Mouse (Mus musculus) lung, embryonic 15.5 days (tissue): ENCODE data around the gene 1700066M21Rik. TPM values are rescaled to one million over a fixed set of nuclear protein-coding genes. Genes with fewer than 3 reads are reported as not detected.

ENCODE experiments used
- ATAC-seq: fragments of 200-750 bp; cut with Nextera tagmentation; 2 replicates; pipeline ENCODE4 v1.8.0; 2017; ENCODE audit warnings: moderate number of reproducible peaks, borderline replicate concordance; ENCODE audit not compliant: low FRiP score, low TSS enrichment; ENCODE audit errors: extremely low read depth
- H3K27ac ChIP-seq: fragments of 300-500 bp; sonication (generic); 2 replicates; pipeline ENCODE4 v1.5.1; 2015; ENCODE audit warnings: moderate library complexity, mild to moderate bottlenecking, inconsistent platforms
- H3K27me3 ChIP-seq: fragments of 300-500 bp; sonication (generic); 2 replicates; pipeline ENCODE4 v1.6.1; 2015; ENCODE audit warnings: inconsistent platforms
- H3K36me3 ChIP-seq: fragments of 300-500 bp; sonication (generic); 2 replicates; pipeline ENCODE4 v1.6.1; 2015; ENCODE audit warnings: inconsistent platforms
- H3K4me1 ChIP-seq: fragments of 300-500 bp; sonication (generic); 2 replicates; pipeline ENCODE4 v1.6.1; 2015; ENCODE audit warnings: inconsistent platforms
- H3K4me2 ChIP-seq: fragments of 300-500 bp; sonication (generic); 2 replicates; pipeline ENCODE4 v1.6.1; 2015; ENCODE audit warnings: inconsistent platforms, mild to moderate bottlenecking, moderate library complexity
- H3K4me3 ChIP-seq: fragments of 300-500 bp; sonication (generic); 2 replicates; pipeline ENCODE4 v1.5.1; 2015; ENCODE audit warnings: mild to moderate bottlenecking, inconsistent platforms
- H3K9ac ChIP-seq: fragments of 300-500 bp; sonication (generic); 2 replicates; pipeline ENCODE4 v1.6.1; 2015; ENCODE audit warnings: inconsistent platforms
- H3K9me3 ChIP-seq: fragments of 300-500 bp; sonication (generic); 2 replicates; pipeline ENCODE4 v1.6.1; 2016; ENCODE audit warnings: inconsistent platforms
- WGBS: fragments of 180-500 bp; shearing (Covaris S2); methylation state at CpG from one replicate; pipeline ENCODE4 v1.1.7; 2015; 5-methylcytosine and 5-hydroxymethylcytosine counted together
- polyA plus RNA-seq: library from polyadenylated mRNA; unstranded; fragments of >200 nt; fragmentation: Nextera tagmentation; extraction: Ambion mirVana; gene quantifications from 2 replicates; pipeline ENCODE4 v1.2.1, GENCODE M21; 2015

1700066M21Rik gene
- 13.4 and 14.9 TPM in 2 replicates for polyA plus RNA-seq

DNA sequence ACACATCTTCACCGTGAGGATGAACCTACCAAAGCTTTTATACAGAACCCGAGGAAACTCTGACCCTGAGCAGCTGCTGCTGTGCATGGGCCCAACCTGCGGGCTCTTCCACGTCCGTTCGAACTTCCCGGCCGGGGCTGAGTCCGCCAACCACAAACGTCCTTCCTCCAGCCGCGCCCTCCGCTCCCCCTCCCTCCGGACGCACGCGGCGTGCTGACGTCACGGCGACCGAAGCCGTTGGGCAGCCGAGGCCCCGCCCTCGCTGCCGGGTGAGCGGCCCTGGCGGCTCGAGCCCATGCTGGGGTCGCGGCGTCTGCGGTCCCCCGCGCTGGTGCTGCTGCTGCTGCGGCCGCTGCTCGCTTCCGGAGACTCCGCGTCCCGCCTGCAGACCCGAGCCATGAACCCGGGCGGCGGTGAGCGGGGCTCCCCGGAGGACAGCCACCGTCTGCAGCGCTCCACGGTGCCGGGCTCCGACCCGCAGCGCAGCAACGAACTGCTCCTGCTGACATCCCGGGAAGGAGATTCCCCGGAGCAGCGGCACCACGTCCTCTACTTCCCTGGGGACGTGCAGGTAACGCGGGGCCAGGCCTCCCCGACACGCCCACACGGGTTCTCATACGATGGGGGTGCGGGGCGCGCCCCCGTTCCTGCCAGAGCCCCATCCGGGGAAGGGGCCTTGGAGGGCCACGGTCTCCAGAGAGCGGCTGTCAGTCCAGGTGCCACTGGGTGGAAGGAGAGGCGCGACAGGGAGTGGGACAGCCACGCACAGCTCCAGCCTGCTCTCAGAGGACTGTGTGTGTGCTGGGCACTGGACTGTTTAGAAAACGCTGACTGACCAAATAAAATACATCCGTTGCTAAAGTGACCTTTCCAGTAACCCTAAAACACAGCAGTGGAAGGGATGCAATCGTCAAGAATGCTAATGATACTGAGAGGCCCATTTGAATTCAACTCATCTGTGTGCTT is at the start of gene 1700066M21Rik:
TSS of gene 1700066M21Rik (plus strand) at position 245 of the 966 bp plus-strand sequence.
- H3K4me1 ChIP-seq = peaks cover 8% of the 10 kb centered on the region
- H3K27me3 ChIP-seq = no peaks in the 10 kb centered on the region
- no peaks in the 10 kb centered on the region for H3K36me3 ChIP-seq
- peak within 1 kb of the TSS; percentile 89 for H3K4me2 ChIP-seq
- peak; percentile 97 for ATAC-seq
- peak within 1 kb of the TSS; percentile 84 for H3K27ac ChIP-seq
- peak within 1 kb of the TSS; percentile 99 for H3K4me3 ChIP-seq
- no peaks in the 10 kb centered on the region for H3K9me3 ChIP-seq
- under 1% methylated on average over 70 of the region's 81 CpGs for WGBS
- H3K9ac ChIP-seq = peak within 1 kb of the TSS; percentile 90

DNA sequence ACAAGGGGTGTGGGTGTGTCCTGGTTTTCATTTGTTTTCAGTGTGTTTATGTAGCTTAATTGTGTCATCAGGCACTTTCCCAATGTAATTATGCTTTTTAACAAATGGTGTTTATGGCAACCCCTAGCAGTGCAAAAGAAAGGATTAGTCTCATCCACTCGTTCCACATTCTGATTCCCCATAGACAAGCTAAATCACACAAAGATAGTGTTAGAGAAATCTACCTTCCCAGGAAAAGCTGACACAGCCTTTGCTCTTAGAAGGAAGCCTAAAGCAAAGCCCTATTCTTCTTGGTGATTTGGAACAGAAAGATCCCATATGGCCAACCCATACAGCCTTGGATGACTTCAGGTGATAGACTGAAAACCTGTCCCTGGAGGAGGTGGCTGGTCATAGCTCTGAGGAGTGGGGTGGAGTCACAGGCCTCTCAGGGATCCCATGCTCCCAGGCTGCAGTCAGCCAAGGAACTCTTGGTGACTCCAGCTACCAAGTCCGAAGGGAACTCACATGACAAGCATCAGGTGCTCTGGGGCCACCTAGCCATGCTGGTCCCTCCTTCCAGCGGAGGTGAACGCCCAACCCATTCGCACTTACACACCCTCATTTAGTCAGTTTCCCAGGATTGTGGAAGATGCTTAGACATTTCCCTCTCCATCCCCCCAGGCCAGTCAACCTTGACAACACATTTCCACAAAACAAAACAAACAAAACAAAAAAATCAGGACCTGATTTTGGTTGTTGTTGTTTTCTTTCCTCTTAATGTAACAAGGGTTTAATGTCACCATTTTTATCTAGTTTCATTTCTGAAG is 47.9 kb upstream of the 1700066M21Rik start:
- H3K36me3 ChIP-seq = no peaks in the 10 kb centered on the region

DNA sequence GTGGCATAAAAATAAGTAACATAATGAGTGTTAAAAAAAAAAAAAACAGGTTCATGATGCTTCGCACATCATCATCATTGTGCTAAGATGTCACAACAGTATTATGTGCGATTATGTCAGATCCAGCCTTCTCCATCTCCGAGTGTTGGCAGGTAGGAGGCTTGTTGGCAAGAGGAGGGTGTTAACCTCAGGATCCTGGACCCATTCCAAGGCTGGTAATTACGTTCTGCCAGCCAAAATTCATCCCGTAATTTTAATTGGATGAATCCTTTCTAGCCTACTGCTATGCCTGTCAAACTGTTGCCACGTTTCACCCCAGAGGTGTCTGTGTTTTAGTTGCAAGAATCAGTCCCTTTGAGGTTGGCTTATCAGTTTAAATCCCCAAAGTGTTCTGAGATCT is 47.2 kb upstream of the 1700066M21Rik start:
- Histone ChIP-seq H3K27ac (no peak overlapping the region), H3K9me3 (no peaks in the 10 kb centered on the region), H3K9ac (no peak overlapping the region), H3K4me3 (no peak overlapping the region), H3K36me3 (no peaks in the 10 kb centered on the region), H3K4me1 (peaks cover 10% of the 10 kb centered on the region), H3K4me2 (no peak overlapping the region), H3K27me3 (no peaks in the 10 kb centered on the region)
- ATAC-seq = no peak
- WGBS = 69% methylated on average over 6 of the region's 6 CpGs

More for the DNA sequence above, 47.9 kb upstream of the 1700066M21Rik start:
- H3K4me2 ChIP-seq = no peak overlapping the region
- no peaks in the 10 kb centered on the region for H3K27me3 ChIP-seq
- WGBS = 77% methylated on average over 5 of the region's 5 CpGs
- no peak for ATAC-seq
- H3K9me3 ChIP-seq = no peaks in the 10 kb centered on the region
- H3K4me1 ChIP-seq = peaks cover 10% of the 10 kb centered on the region
- no peak overlapping the region for H3K4me3 ChIP-seq
- no peak overlapping the region for H3K27ac ChIP-seq
- no peak overlapping the region for H3K9ac ChIP-seq

DNA sequence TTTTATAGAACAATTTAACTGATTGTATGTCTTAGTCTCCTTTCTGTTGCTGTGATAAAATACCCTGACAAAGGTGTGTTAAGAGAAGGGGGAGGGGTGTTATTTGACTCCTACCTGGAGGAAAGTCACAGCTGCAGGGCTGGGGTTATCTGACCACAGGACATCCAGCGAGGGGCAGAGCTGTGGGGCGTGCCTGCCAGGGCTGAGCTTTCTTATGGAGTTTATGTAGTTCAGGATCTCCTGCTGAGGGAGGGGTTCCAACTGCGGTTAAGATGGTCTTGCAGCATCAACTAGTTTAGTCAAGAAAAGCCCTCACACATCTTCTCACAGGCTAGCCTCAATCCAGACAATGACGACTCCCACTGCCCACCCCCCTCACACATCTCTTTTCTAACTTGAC is 45.4 kb upstream of the 1700066M21Rik start:
- Histone ChIP-seq H3K27ac (no peak overlapping the region), H3K9ac (no peak overlapping the region), H3K27me3 (no peaks in the 10 kb centered on the region), H3K36me3 (no peaks in the 10 kb centered on the region), H3K9me3 (no peaks in the 10 kb centered on the region), H3K4me2 (no peak overlapping the region), H3K4me3 (no peak overlapping the region), H3K4me1 (peaks cover 10% of the 10 kb centered on the region)
- WGBS = 22% methylated on average over 4 of the region's 4 CpGs
- no peak for ATAC-seq

DNA sequence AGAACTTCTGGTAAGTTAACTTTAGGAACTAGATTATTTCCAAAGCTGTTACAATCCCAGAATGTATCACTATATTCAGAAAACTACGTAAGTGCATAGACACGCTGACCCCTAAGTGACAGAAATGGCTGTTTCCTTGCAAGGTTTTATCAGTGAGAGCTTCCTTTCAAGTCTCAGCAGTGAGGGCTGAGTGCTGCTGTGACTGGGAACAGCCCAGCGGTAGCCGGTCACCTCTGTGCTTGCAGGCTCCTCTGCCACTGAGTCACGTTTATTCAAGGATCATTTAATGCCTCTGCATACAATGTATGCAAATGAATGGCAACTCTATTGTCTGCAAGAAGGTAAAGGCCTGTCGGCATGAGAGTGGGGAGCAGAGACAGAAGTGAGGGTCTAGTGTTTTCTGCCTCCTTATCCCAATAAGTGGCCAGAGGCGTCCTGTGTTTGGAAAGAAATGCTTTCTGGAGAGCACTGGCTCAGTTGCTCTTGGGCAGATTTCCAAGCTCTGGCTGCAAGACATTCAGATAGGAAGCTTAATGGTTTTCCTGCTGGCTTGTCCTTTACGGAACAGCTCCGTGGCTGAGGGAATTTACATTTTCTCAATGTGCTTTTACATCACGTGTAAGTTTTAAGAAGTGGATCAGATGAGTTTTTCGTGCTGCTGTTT is 43.7 kb upstream of the 1700066M21Rik start:
- Histone ChIP-seq H3K4me3 (no peak overlapping the region), H3K27me3 (no peaks in the 10 kb centered on the region), H3K4me2 (peak overlapping the region; percentile 33; the same call in 1 of the 2 replicates), H3K9ac (no peak overlapping the region), H3K27ac (peak overlapping the region; percentile 20; the same call in 1 of the 2 replicates), H3K9me3 (no peaks in the 10 kb centered on the region), H3K36me3 (no peaks in the 10 kb centered on the region), H3K4me1 (peaks cover 10% of the 10 kb centered on the region)
- WGBS = 8% methylated on average over 11 of the region's 11 CpGs
- ATAC-seq = peak; percentile 70; the same call in 1 of the 2 replicates

DNA sequence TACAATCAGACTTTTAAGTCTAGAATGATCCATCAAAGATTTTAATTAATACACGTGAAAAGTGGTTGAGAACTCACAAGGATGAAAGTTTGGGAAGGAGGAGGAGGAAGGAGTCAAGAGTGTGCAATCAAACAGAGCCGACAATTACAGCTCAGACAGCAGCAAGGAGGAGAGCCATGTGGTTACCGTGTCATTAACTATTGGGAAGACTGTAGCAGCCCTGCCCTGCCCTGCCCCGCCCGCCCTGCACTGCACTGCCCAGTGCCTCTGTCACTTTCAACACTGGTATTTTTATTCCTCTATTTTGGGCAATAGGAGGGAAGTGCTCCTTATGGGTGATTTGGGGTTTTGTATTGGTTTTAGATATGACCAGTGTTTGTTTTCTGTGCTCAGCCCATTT is 42.2 kb upstream of the 1700066M21Rik start:
- no peak for ATAC-seq
- Histone ChIP-seq H3K4me2 (no peak overlapping the region), H3K4me3 (no peak overlapping the region), H3K27ac (no peak overlapping the region), H3K9me3 (no peaks in the 10 kb centered on the region), H3K4me1 (peaks cover 10% of the 10 kb centered on the region), H3K36me3 (no peaks in the 10 kb centered on the region), H3K9ac (no peak overlapping the region), H3K27me3 (no peaks in the 10 kb centered on the region)
- WGBS = 72% methylated on average over 5 of the region's 5 CpGs

DNA sequence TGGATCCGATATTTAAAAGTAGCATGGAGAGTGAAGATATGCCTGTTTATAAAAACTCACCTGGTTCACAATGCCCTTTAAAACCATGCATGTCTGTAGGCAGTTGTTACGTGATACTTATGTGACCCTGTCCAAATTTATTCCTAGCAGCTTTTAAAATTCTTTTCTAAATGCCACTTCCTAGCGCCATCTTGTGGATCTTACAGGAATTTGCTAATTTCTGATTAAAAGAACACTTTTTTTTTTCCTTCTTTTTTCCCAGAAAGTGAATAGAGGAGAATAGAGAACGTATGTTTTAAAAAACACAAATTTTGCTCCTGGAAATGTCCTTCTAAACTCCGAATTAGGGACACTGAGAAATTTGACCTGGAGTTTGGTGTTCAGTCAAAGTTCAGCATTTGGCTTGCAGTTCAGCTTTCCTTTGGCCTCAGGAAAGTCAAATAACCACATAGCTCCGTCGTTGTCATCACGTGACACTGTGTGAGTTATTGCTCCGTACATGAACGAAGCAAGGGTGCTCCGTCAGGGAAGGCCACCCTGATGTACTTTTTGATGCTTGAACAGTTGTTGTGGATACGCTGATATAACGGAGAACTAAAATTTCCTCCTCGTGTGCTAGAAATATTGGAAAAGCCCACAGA is 38.1 kb upstream of the 1700066M21Rik start:
- H3K4me1 ChIP-seq = no peaks in the 10 kb centered on the region
- H3K36me3 ChIP-seq = no peaks in the 10 kb centered on the region
- no peak overlapping the region for H3K27ac ChIP-seq
- no peaks in the 10 kb centered on the region for H3K27me3 ChIP-seq
- 39% methylated on average over 14 of the region's 14 CpGs for WGBS
- no peak overlapping the region for H3K4me3 ChIP-seq
- no peak overlapping the region for H3K4me2 ChIP-seq
- no peaks in the 10 kb centered on the region for H3K9me3 ChIP-seq
- no peak for ATAC-seq
- H3K9ac ChIP-seq = no peak overlapping the region

DNA sequence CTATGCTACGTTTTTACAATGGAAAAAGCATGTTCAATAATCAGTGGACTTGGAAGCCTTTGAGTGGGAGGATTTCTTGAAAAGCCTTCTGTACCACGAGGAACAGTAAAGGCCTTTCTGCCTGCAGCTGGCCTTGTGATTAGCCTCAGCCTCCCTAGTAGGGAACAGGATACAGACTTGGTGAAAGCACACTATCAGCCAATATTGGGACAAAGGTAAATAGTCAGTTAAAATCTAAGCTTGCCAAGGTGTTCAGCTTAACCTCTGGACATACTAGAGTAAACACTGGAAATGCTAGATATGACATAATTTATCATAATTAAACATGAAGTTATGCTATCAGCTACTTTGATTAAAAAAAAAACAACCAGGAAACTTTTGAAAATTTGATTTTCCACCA is 36.2 kb upstream of the 1700066M21Rik start:
- Histone ChIP-seq H3K36me3 (no peaks in the 10 kb centered on the region), H3K27ac (no peak overlapping the region), H3K9ac (no peak overlapping the region), H3K4me2 (no peak overlapping the region), H3K4me1 (no peaks in the 10 kb centered on the region), H3K27me3 (no peaks in the 10 kb centered on the region), H3K4me3 (no peak overlapping the region), H3K9me3 (no peaks in the 10 kb centered on the region)
- no peak for ATAC-seq
- 30% methylated on average over 2 of the region's 2 CpGs for WGBS

DNA sequence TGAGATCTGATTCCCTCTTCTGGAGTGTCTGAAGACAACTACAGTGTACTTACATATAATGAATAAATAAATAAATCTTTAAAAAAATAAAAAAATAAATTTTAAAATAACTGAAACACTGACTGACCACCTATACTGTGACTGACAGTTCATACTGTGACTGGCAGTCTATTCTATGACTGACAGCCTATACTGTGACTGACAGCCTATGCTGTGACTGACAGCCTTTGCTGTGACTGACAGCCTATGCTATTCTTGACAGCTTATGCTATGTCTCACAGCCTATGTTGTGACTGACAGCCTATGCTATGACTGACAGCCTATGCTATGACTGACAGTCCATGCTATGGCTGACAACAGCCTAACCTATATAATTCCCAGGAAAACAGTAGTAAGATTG is 29.9 kb upstream of the 1700066M21Rik start:
- no peak for ATAC-seq
- no peak overlapping the region for H3K9ac ChIP-seq
- H3K9me3 ChIP-seq = no peaks in the 10 kb centered on the region
- no peak overlapping the region for H3K4me3 ChIP-seq
- no peaks in the 10 kb centered on the region for H3K4me1 ChIP-seq
- no peak overlapping the region for H3K27ac ChIP-seq
- no peaks in the 10 kb centered on the region for H3K36me3 ChIP-seq
- no peaks in the 10 kb centered on the region for H3K27me3 ChIP-seq
- no peak overlapping the region for H3K4me2 ChIP-seq

DNA sequence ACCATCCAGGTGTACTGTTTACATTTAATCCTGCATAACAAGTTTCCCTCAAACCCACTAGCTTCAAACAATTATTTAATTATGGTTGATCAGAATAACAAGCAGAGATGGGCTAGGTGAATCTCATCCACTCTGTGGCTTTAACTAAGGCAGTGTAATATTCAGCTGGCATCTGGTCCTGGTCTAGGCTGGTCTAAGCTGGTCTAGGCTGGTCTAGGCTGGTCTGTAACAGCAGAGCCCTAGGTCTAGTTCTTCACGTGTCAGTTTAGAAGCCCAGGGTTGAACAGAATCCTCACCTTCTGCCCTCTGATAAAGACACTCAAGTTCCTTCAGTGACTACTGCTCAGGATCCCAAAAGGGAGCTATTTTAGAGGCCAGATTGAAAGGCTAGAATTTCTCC is 25.5 kb upstream of the 1700066M21Rik start:
- Histone ChIP-seq H3K4me1 (no peaks in the 10 kb centered on the region), H3K27ac (no peak overlapping the region), H3K4me3 (no peak overlapping the region), H3K36me3 (no peaks in the 10 kb centered on the region), H3K27me3 (no peaks in the 10 kb centered on the region), H3K9me3 (no peaks in the 10 kb centered on the region), H3K9ac (no peak overlapping the region), H3K4me2 (no peak overlapping the region)
- ATAC-seq = no peak
- WGBS = 64% methylated on average over 1 of the region's 1 CpGs

DNA sequence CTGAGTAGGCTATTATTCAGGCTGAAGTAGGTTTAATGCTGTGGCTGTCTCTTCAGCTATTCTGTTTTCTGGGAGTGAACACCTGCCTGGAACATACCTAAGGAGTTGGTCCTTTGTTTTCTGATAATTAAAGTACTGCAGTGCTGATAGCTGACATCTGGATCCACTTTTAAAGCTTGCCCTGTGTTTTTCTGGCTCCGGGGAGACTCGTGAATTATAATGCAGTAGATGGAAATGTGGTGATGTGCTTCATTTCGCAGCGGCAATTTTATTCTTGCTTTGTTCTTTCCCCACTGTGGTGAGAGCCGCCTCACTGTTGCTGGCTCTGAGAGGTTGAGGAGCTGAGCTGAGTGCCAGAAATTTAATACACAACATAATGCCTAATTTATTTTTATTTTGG is 18.9 kb upstream of the 1700066M21Rik start:
- ATAC-seq = no peak
- Histone ChIP-seq H3K9ac (no peak overlapping the region), H3K4me3 (no peak overlapping the region), H3K27me3 (no peaks in the 10 kb centered on the region), H3K4me2 (no peak overlapping the region), H3K4me1 (no peaks in the 10 kb centered on the region), H3K27ac (no peak overlapping the region), H3K9me3 (no peaks in the 10 kb centered on the region), H3K36me3 (no peaks in the 10 kb centered on the region)
- WGBS = 78% methylated on average over 5 of the region's 5 CpGs
